Mouse (Mus musculus) limb, embryonic 14.5 days (tissue): ENCODE measurements around the gene Garnl3. TPM values are rescaled to one million over a fixed set of nuclear protein-coding genes. Genes with fewer than 3 reads are reported as not detected.

Source experiments
- ATAC-seq: fragments of 200-750 bp; cut with Nextera tagmentation; 2 replicates; pipeline ENCODE4 v1.8.0; 2017; ENCODE audit warnings: low read depth, moderate number of reproducible peaks, moderate TSS enrichment; ENCODE audit not compliant: low FRiP score
- DNase-seq: peaks from one replicate; pipeline ENCODE4 v3.0.0-alpha.2; 2015; ENCODE audit warnings: low spot score
- H3K27ac ChIP-seq: fragments of 300-500 bp; sonication (generic); replicated peaks from 2 replicates; pipeline ENCODE4 v1.5.1; 2014; ENCODE audit warnings: low read depth, mild to moderate bottlenecking, low read length, moderate library complexity, mixed read lengths
- H3K27me3 ChIP-seq: fragments of 300-500 bp; sonication (generic); 2 replicates; pipeline ENCODE4 v1.6.1; 2014; ENCODE audit warnings: low read length, mixed read lengths; ENCODE audit not compliant: control insufficient read depth, insufficient read depth
- H3K36me3 ChIP-seq: fragments of 300-500 bp; sonication (generic); 2 replicates; pipeline ENCODE4 v1.6.1; 2014; ENCODE audit warnings: mild to moderate bottlenecking, low read length, moderate library complexity, mixed read lengths; ENCODE audit not compliant: control insufficient read depth, insufficient read depth
- H3K4me1 ChIP-seq: fragments of 300-500 bp; sonication (generic); 2 replicates; pipeline ENCODE4 v1.6.1; 2014; ENCODE audit warnings: antibody characterized with exemption, low read length, mixed read lengths; ENCODE audit not compliant: control insufficient read depth, insufficient read depth
- H3K4me2 ChIP-seq: fragments of 300-500 bp; sonication (generic); replicated peaks from 2 replicates; pipeline ENCODE4 v1.6.1; 2014; ENCODE audit warnings: low read depth, mild to moderate bottlenecking, low read length, moderate library complexity; ENCODE audit not compliant: severe bottlenecking
- H3K4me3 ChIP-seq: fragments of 300-500 bp; sonication (generic); replicated peaks from 2 replicates; pipeline ENCODE4 v1.5.1; 2014; ENCODE audit warnings: low read length
- H3K9ac ChIP-seq: fragments of 300-500 bp; sonication (generic); 2 replicates; pipeline ENCODE4 v1.6.1; 2014; ENCODE audit warnings: mild to moderate bottlenecking, low read depth, low read length, moderate library complexity; ENCODE audit not compliant: severe bottlenecking
- H3K9me3 ChIP-seq: fragments of 300-500 bp; sonication (generic); 2 replicates; pipeline ENCODE4 v1.6.1; 2016; ENCODE audit warnings: low read length; ENCODE audit not compliant: control insufficient read depth
- POLR2A ChIP-seq: fragments of 200-500 bp; IDR thresholded peaks from 2 replicates; pipeline ENCODE4 v1.8.0; 2012; ENCODE audit warnings: inconsistent platforms, mild to moderate bottlenecking, moderate library complexity, borderline replicate concordance; ENCODE audit not compliant: insufficient read depth, insufficient read length; ENCODE audit errors: extremely low read depth
- WGBS: fragments of 180-500 bp; shearing (Covaris S2); extraction: QIAGEN DNeasy Blood & Tissue Kit; methylation state at CpG from one replicate; pipeline ENCODE4 v1.1.7; 2014; 5-methylcytosine and 5-hydroxymethylcytosine counted together
- polyA plus RNA-seq, 2 experiments: library from polyadenylated mRNA; depleted of rRNA in 1 of 2; stranded (reverse) in 1 of 2; unstranded in 1 of 2; fragments of >200 nt; fragmentation: Nextera tagmentation in 1 of 2; extraction: Ambion mirVana in 1 of 2; gene quantifications; 2 replicates each; pipeline versions ENCODE4 v1.2.1 to v1.2.3; 2012 to 2014

Garnl3 gene
- polyA plus RNA-seq, 2 experiments = 9.6 to 10.1 TPM

DNA sequence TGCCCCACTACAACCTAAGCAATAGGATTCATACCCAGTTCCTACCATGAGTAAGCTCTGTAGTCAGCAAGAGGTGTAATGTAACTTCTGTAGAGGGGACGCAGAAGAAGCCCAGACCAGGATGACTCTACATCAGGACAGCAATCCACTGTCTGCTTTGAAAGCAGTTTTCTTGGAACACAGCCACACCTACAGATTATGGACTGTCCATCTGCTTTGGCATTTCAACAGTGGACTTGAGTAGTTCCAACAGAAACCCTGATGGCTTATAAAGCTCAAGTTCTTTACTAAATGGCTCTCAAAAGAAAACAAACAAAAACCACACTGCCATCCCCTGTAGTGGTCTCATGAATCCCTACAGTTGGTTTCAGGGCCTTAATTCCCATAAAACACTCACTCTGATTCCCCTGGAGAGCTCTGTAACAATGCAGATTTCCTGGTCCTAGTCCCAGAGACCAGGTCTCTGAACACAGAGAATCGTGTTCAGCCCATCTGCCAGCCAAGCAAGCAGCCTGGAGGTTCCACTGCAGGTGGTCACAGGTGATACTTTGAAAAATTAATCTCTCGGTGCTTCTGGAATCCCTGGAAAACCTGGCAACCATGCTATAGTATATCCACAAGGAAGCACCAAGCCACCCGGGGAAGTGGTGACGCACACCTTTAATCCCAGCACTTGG is 42.0 kb downstream of the Garnl3 start:
- Histone ChIP-seq H3K9ac (no peak overlapping the region), H3K27ac (no peak overlapping the region), H3K4me3 (no peak overlapping the region), H3K4me2 (no peak overlapping the region), H3K27me3 (no peaks in the 10 kb centered on the region), H3K36me3 (no peaks in the 10 kb centered on the region), H3K9me3 (no peaks in the 10 kb centered on the region), H3K4me1 (no peaks in the 10 kb centered on the region)
- TF ChIP-seq POLR2A = no peak
- ATAC-seq = no peak
- 81% methylated on average over 5 of the region's 5 CpGs for WGBS
- no peak for DNase-seq

DNA sequence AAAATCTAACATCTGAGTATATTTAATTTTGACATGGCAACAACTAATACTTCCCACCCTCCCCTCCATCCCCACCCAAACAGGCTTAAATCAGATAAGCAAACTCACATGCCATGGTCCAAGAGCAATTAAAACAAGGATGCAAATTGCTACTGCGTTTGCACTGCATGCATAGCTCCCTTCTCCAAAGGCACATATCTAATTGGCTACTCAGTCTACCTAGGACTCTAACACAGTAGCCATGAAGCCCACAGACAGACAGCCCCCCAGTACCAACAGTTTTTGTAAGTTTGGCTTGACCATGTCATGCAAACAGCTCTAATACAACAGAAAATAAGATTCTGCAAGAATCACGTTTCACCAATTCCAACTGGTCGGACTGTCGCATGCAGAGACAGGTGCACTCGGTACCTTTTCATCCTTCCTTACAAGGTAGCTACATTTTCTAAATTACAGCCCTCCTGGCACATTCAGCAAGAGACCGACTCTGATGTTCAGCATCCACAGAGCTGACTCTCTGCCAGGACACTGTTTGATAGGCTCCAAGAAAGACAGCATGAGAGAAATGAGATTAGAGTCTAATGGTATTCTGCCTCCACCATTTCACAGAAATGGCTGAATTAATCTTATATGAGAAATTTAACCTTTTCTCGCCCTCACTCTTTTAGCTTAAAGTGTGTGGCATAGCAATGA is 44.6 kb downstream of the Garnl3 start:
- TF ChIP-seq POLR2A = no peak
- 74% methylated on average over 7 of the region's 7 CpGs for WGBS
- no peaks in the 10 kb centered on the region for H3K9me3 ChIP-seq
- no peak overlapping the region for H3K27ac ChIP-seq
- ATAC-seq (no peak), DNase-seq (no peak)
- H3K27me3 ChIP-seq = no peaks in the 10 kb centered on the region
- no peak overlapping the region for H3K4me3 ChIP-seq
- H3K36me3 ChIP-seq = no peaks in the 10 kb centered on the region
- no peaks in the 10 kb centered on the region for H3K4me1 ChIP-seq
- H3K9ac ChIP-seq = no peak overlapping the region
- H3K4me2 ChIP-seq = no peak overlapping the region

DNA sequence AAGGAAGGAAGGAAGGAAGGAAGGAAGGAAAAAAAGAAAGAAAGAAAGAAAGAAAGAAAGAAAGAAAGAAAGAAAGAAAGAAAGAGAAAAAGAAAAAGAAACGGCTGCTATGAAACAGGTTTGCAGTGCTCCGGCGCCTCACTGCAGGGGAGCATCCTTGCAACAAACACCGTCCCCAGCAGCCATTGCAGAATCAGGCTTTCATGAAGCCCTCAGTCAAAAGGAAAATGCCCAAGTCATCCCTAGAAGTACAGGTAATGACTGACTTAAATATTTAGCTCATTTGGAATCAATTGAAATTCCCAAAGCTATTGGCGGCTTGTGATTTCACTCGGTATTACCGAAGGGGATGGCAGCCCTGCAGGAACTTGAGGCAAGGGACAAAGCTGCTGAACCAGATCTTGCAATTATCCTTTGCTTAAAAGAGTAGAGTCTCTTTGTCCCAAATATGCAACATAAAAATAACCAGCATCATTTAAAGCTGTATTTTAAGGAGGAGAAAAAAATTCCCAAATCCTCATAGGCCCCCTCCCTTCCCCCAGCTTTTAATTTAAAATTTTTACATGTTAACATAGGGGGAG is 45.3 kb downstream of the Garnl3 start:
- ATAC-seq (no peak), DNase-seq (no peak)

DNA sequence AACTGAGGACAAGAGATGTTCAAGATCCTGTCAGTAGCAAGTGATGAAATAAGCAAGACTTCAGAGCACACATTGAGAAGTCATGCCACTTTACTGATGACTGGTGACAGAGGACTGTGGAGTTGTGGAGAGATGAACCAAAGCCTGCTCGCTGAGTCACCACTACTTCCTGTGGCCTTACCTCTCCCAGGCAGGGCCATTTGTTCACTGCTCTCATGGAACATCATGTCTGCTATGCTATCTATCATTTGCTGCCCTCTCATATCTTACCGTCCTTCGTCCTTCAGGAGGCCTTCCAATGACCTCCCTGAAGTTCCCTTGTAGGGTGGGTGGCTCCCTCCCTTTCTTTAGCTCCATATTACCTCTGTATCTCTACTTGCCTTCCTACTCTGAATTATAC is 47.2 kb downstream of the Garnl3 start:
- no peak for ATAC-seq
- Histone ChIP-seq H3K27ac (no peak overlapping the region), H3K9ac (no peak overlapping the region), H3K4me1 (no peaks in the 10 kb centered on the region), H3K36me3 (no peaks in the 10 kb centered on the region), H3K27me3 (no peaks in the 10 kb centered on the region), H3K4me2 (no peak overlapping the region), H3K4me3 (no peak overlapping the region), H3K9me3 (no peaks in the 10 kb centered on the region)
- WGBS = 94% methylated on average over 3 of the region's 3 CpGs
- DNase-seq = no peak
- no peak for TF ChIP-seq POLR2A

More for the DNA sequence above, 45.3 kb downstream of the Garnl3 start:
- Histone ChIP-seq H3K27me3 (no peaks in the 10 kb centered on the region), H3K36me3 (no peaks in the 10 kb centered on the region), H3K9ac (no peak overlapping the region), H3K27ac (no peak overlapping the region), H3K4me1 (no peaks in the 10 kb centered on the region), H3K4me2 (no peak overlapping the region), H3K9me3 (no peaks in the 10 kb centered on the region), H3K4me3 (no peak overlapping the region)
- no peak for TF ChIP-seq POLR2A
- 50% methylated on average over 7 of the region's 7 CpGs for WGBS

DNA sequence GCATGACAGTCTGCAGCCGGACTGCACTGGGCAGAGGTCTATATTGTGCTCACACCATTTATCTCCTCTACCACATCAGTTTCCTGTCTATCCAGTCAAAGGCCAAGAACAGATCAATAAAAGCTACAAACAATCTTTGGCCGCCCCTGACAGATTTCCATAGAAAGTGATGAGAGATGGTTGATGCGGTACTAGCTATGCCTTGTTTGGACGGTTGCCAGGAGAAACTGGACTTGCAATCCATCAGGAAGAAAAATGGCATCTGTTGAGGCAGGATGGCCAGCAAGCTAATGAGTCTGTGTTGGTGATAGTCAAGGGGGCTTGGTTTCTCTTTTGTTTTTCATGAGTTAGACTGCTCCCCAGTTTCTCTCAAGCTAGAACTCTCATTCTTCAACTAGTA is 51.3 kb downstream of the Garnl3 start:
- ATAC-seq (no peak), DNase-seq (no peak)
- Histone ChIP-seq H3K27me3 (no peaks in the 10 kb centered on the region), H3K4me2 (no peak overlapping the region), H3K27ac (no peak overlapping the region), H3K9ac (no peak overlapping the region), H3K9me3 (no peaks in the 10 kb centered on the region), H3K4me3 (no peak overlapping the region), H3K4me1 (no peaks in the 10 kb centered on the region), H3K36me3 (no peaks in the 10 kb centered on the region)
- no peak for TF ChIP-seq POLR2A
- whole genome bisulfite sequencing = 63% methylated on average over 4 of the region's 4 CpGs
